Mouse (Mus musculus): ENCODE data around the gene Fndc4.

Gene Fndc4

DNA sequence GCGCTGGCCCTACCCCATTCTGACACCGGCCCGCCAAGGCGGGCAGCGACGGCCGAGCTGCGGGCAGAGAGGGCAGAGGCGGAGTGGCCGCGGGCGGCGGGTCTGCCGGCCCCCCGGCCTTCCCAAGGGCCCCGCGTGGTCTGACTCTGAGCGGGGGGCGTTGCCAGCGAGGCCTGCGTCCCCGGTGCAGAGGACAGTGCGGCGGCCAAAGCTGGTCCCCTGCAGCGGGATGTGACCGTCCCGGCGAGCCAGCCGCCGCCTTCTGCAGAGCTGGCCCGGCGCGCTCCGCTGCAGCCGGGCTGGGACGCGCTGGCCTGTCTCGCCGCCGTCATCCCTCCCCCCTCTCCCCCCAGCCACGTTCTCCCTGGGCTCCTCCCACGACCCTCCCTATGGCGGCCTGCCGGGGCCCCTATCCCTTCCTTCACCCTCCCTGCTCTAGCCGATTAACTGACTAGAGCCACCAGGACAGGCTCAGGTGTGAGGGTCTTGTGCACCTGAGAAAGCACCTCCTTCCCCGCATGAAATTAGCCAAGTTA, at the start of gene Fndc4:
Gene Fndc4, minus strand, starts transcription at position 475 of the 536 bp plus-strand sequence.
- peak; percentile 54 for DNase-seq (ENCODE audit: extremely low read depth, insufficient read length, low spot score)

DNA sequence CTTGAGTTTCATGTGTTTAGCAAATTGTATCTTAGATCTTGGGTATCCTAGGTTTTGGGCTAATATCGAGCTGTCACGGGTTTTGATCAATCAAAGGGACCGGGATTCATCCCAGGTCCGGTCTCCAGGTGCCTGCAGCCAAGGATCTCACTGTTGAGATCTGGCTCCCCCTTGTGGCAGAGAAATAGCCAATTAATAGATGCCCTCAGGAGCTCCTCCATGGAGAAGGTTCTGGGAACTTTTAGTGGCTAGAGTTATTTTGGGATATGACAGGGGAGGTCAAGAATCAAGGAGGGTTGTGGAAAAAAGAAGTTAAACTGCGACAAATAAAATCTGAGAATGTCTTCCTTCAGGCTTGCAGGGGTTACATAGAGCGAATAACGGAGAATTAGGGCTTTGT, 32.4 kb upstream of the Fndc4 start:
- DNase-seq (ENCODE audit: extremely low read depth, insufficient read length, low spot score), result peak; percentile 7

DNA sequence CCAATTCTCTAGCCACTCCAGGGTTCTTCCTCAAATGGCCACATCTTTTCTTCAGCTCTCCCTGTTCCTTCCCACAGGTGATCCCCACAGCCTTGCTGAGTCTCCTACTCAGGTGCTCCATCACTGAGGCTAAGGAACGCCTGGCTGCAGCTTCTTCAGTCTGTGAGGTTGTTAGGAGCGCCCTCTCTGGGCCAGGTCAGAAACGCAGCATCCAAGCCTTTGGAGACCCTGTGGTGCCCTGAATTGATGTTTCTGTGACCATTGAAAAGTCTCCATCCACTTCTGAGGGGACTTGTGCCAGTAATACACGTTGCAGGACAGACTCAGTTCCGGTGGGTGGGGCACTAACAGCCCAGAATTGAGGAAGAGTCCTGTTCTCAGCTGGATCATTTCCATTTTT, 31.0 kb upstream of the Fndc4 start:
- DNase-seq (ENCODE audit: extremely low read depth, insufficient read length, low spot score), result no peak

DNA sequence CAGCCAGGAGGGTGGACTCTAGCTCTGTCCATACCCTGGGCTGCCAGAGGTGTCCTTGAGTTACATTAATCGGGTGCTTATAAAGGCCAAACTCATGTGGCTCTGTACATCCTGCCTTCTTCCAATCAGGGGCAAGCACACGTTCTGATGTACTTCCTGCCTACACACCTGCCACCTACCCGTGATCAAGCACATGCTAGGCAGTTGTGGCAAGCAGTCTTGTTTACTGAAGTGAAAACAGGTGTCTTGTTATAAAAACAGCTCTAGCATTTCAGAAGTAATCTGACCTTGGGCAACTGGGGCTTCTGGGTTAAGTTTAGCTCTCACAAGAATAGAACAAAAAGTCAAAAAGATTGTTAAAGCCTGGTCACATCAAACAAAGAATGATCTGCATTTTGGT, 28.2 kb upstream of the Fndc4 start:
- no peak for DNase-seq (ENCODE audit: extremely low read depth, insufficient read length, low spot score)

DNA sequence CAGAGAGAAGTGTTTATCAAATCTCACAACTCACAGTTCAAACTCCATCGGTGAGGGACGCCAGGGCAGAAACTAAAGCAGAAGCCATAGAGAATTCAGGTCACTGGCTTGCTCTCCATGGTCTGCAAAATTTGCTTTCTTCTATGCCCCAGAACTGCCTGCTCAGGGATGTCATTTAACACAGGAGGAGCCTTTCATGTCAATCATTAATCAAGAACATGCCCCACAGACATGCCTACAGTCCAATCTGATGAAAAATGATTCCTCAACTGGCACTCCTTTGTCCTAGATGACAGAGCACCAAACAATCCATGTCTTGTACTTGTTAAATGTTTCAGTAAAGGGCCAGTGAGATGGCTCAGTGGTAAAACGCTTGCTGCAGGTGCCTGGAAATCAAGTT, 26.9 kb upstream of the Fndc4 start:
- DNase-seq (ENCODE audit: extremely low read depth, insufficient read length, low spot score), result no peak

DNA sequence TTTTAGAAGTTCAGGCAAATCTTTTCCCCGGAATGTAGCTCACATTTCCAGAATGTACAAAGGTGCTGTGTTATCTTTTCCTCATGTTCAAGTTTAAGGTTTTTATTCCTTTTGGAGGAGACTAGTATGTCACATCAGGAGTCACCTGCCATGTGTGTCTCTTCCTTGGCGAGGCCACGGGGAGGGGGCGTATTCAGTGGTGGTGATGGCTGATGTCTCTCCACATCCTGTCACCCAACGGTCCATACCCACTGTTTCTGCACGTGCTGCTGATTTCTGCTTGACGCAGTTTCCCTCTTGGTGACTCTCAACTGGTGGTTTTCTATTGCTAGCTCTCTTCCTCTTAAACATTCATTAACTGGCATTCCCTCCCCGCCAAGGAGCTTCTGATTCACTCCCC, 16.9 kb upstream of the Fndc4 start:
- no peak for DNase-seq (ENCODE audit: extremely low read depth, insufficient read length, low spot score)

DNA sequence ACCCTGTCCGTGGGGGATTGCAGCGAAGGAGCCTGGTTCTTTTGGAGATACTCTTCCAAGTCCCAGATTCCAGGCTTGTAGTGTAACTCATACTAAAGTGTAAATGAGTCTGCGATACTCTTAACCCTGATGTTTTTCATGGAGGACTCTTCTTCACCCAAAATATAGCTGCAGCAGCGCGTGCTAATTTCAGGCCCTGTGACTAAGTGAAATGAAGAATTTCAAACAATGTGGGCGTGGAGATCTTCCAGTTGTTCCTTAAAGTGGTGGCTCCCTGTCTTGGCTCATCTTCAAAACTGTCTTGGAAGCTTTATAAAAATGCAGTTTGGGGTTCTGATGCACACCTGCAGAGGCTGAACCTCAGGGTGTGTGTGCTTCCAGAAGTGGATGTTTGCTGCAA, 7.2 kb upstream of the Fndc4 start:
- DNase-seq (ENCODE audit: extremely low read depth, insufficient read length, low spot score), result no peak

DNA sequence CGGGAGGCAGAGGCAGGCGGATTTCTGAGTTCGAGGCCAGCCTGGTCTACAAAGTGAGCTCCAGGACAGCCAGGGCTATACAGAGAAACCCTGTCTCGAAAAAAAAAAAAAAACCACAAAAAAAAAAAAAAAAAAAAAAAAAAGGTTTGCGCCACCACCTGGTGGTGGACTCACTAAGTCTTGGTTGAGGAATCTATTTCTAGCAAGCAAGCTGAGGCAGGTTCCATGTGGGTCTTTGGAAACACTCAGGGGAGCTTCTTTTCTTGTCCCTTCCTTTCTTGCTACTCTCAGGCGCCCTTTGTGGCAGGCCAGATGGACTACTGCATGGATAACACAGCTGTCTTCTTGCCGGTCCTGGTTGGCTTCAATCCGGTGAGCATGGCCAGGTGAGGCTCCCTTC, 6.0 kb upstream of the Fndc4 start:
- DNase-seq (ENCODE audit: extremely low read depth, insufficient read length, low spot score), result no peak

DNA sequence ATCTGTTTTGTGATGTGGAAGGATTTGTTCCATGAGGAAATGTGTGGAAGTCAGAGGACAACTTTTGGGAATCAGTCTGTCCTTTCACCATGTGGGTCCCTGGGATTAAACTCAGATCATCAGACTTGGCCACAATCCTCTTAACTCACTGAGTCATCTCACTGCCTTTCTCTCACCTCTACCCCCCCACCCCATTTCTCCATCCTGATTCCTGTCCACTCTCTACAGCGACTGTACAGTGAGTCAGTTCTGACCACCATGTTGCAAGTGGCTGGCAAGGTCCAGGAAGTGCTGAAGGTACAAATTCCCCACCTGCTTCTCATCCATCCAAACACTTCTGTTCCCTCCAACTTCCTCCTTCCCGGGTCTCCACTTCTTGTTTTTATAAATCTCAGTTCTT, 2.6 kb upstream of the Fndc4 start:
- peak; percentile 21 for DNase-seq (ENCODE audit: extremely low read depth, insufficient read length, low spot score)

DNA sequence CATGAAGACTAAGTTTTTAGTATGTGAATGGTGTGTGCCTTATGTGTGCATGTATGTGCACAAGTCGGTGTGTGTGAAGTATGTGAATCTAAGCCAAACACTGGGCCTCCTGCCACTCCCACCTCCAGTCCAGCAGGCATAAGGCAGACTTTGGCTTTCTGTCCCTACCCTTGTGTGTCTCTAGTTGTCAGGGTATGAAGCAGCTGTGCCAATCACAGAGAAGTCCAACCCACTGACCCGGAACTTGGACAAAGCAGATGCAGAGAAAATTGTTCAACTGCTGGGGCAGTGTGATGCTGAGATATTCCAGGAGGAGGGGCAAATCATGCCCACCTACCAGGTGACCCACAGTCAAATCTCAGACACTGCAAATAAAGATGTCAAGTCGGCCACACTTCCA, 2.1 kb upstream of the Fndc4 start:
- DNase-seq (ENCODE audit: extremely low read depth, insufficient read length, low spot score), result no peak

DNA sequence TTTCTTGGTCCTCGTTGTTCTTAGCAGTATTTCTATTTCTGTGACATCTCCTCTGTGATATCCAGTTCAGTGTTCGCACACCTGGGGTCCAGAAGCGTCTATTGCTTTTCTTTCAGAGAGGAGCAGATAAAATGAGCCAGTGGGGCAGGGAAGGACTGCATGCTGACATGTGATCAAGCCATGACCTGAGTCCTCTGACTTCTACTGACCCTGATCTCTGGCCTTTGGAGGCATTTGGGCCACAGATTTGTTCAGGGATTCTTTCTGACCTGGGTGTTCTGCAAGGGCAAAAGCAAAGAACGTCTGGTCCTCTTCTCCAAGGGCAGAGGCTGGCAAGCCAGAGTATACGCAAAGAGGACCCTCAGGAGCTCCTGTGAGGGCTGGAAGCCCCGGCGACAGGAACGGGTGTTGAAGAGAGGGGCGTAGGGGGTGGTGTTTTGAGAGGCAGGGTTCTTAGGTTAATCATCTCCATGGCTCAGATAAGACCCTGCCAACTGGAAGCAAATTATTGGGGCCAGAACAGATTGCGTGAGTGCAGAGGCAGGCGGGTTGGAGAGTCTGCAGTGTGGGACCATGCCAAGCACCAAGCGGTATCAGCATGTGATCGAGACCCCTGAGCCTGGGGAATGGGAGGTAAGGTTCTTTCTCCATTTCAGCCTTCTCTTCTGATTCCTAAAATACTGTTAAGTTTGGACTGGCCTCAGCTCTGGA, 1.3 kb upstream of the Fndc4 start, which contains the start of gene Gckr:
Gene Gckr, plus strand, starts transcription at position 397 of the 711 bp plus-strand sequence.
- DNase-seq (ENCODE audit: extremely low read depth, insufficient read length, low spot score), result no peak

DNA sequence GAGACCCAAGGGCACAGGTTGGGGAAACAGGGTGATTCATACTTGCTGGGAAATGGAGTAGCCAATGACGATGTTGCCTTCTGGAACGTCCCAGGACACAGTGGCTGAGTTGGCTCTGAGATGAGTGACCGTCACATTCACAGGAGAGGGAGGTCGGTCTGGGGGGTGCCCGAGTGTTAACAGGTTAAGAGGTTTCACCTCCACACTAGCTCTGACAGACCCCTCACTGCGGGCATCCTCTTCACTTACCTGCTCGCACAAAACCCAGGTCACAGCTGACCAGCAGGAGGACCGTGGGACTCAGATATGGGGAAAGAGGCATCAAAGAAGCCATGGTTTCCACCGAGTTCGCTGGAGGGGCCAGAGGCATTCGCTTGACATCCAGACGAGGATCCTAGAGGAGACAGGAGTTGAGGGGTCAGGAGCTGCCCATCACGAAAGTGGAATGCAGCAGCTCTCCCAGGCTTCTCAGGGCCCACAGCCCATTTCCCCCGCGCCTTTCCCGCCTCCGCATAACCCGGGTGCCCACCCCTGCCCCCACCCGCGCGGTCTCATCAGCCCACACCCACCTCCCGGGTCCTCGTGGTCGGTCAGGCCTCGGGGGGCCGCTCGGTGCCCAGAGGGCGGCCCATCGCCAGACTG, 795 bp downstream of the Fndc4 start:
- no peak for DNase-seq (ENCODE audit: extremely low read depth, insufficient read length, low spot score)

DNA sequence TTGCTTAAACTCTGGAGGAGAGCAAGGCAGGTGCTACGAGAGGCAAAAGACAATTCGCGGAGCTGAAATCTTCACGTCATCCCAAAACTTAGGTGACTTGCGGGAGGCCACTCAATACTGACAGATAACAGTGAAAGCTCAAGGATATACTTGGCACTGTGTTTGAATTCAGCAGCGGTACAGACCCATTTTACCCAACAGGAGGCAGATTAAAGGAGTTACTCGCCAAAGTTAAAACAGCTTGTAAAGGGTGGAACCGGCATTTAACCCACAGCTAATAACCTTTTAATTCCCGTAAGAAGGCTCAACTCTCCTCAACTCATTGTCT, 4.6 kb downstream of the Fndc4 start:
- no peak for DNase-seq (ENCODE audit: extremely low read depth, insufficient read length, low spot score)

DNA sequence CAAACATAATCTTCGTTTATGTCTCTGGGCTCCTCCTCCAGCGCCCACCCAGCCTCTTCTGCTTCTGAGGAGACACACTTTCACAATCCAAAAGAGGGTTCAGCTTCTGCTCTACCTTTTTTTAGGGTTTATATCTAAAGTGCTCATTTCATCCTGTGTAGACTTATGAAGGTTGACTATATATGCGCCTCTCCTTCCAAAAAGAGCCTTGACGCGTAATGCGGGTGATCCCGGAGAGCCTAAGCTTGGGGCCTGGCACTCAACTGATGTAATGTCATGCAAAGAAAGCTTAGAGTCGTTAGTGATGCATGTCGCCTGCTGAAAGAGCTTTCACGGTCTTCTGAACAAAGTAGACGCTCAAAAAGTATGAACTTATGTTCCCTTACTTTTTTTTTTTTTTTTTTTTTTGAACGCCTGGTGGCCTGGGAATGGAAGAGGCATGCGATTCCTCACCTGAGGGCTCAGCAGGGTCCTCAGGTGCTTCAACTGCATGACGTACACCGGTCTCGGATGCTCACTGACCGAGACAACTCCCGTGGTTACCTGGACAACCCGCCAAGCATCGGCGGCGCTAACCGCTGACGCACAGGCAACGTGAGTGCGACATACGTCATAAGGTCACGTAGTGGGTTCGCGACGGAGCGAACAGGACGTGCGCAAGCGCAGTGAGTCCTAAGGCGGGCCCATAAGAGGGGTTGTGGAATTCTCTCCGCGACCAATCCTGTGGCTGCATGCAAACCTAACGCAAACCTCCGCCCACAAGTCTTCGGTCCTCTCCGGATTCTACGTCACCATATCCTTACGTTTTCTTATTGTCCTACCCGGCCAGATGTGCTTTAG, 5.1 kb downstream of the Fndc4 start, which contains the start of gene Ift172:
Gene Ift172, minus strand, starts transcription at position 596 of the 840 bp plus-strand sequence.
- peak; percentile 95 for DNase-seq (ENCODE audit: extremely low read depth, insufficient read length, low spot score)

DNA sequence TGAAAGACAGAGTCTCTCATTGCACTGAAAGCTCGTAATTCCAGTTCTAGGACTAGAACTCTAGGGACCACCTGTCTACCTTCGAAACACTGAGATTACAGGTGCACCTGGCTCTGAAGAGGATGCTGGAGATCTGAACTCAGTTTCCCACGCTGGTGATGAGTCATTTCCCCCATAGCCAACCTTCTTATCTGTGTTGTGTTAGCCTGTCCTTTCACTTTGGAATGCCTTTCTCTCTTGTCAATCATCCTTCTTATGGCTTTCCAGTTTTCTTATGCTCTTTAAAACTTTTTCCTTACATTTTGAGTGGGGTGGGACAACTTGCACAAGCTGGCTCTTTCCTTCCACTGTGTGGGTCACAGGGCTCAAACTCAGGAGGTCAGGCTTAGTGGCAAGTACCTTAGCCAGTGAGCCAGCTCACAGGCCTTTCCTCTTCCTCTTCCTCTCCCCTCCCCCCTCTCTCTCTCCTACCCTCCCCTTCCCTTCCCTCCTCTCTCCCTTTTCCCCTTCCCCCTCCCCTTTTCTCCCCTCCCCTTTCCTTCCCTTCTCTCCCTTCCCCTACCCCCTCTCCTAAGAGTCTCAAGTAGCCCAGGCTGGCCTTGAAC, 6.2 kb downstream of the Fndc4 start:
- no peak for DNase-seq (ENCODE audit: extremely low read depth, insufficient read length, low spot score)

DNA sequence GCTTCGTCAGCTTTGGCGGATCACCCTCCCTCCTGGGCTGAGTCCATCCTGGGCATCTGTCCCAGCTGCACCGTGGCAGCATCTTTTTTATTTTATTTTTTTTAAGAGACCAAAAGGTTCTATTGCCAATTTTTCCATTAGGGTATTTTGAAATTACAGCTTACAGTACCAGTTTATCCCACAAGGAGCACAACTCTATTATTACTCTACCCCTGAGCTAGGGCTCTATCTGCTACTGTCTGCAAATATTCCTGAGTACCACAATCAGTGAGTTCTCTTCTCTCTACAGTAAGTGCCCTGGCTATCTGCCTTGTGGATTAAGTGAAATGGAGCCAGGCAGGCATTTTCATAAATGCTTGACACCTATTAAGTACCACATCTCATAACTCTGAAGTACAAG, 7.2 kb downstream of the Fndc4 start:
- no peak for DNase-seq (ENCODE audit: extremely low read depth, insufficient read length, low spot score)

DNA sequence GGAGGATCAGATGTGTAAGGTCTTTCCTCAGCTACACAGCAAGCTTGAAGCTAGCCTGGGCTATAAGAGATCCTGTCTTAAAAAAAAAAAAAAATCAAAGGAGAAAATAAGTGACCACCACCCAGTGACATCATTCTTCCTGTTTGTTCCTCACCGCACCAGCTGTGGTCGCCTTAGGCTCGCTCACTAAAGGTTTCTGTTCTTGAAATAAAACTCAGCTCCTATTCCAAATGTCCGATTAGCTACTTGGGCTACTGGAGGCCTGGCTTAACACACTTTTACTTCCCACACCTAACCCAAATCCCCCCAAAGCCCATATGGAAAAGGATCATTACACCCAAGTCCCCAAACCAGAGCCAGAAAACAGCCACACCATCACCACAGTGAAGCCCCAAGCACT, 7.7 kb downstream of the Fndc4 start:
- DNase-seq (ENCODE audit: extremely low read depth, insufficient read length, low spot score), result no peak

DNA sequence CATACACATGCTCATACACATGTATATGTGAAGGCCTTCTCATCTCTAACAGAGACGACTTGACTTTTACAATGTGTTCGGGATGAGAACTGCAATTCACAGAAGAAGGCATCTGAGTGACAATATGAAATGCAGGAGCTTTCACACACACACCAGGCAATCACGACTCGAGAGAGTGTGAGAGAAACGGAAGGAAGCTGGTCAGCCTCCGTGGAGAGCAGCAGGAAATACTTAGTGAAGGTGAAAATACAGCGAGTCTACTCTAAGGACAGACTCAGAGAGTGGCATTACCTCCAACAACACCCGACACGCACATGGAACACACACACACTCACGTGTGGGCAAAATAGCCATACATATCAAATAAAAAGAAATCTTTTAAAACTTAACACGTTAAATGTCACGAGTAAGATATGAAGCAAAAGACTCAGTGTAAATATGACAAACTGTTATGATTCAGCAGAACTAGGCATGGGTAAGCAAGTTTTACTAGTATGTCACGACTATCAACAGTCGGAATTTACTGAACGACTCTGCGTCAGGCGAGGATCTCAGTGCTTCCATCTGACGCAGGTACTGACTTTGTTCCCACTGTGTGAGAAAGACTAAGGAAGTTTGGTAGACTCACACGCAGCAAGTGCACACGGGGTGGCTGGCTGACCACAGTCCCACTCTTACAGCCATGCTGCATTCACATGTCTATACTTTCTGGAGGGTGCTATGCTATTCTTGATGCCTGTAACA, 16.5 kb downstream of the Fndc4 start:
- DNase-seq (ENCODE audit: extremely low read depth, insufficient read length, low spot score), result no peak

DNA sequence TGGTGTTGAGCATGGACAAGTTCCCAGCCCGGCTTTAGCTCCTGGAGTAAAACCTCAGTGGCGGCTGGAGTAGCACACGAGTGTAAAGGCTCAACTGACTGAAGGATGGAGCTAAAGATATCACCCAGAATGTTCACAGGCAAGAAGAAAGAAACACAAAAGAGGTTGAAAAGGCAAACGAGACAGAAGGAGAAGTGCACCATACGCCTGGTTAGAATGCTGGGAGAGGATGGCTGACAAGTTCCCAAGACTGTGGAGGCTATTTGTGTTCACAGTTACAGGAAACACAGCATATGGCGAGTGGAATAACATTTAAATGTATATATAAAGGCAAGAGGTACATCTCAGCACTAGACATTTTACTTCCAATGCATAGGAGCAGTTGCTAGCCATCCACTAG, 22.9 kb downstream of the Fndc4 start:
- no peak for DNase-seq (ENCODE audit: extremely low read depth, insufficient read length, low spot score)

DNA sequence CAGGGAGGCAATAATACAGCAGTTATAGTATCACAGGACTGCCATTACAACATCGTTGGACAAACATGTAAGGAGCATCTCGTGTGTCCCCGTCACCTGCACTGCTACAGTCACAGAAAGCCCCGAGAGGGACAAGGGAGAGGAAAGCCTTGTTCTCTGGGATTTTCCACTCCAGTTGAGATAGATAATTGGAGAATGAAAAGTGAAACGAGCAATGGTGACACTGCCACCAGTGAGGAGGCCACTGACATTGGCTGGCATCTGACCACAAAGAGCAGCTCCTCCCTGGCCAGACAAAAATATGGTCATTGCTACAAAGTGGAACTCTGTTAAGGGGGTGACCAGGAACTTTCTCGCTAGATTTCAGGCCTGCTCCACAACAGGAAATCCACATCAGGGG, 28.2 kb downstream of the Fndc4 start:
- DNase-seq (ENCODE audit: extremely low read depth, insufficient read length, low spot score), result no peak
